Mouse (Mus musculus) cerebellum, adult 2 months (tissue): ENCODE results near the gene Rmnd5a.

Experiments used
- CTCF ChIP-seq: fragments of 200-500 bp; IDR thresholded peaks from 2 replicates; pipeline ENCODE4 v1.5.1; 2011; ENCODE audit warnings: low read depth, mild to moderate bottlenecking, control low read depth, low read length, moderate library complexity, borderline replicate concordance; ENCODE audit not compliant: insufficient read depth
- POLR2A ChIP-seq: fragments of 200-500 bp; IDR thresholded peaks from 2 replicates; pipeline ENCODE4 v1.6.1; 2011; ENCODE audit warnings: low read length, control low read depth, borderline replicate concordance; ENCODE audit not compliant: insufficient read depth

- TF ChIP-seq CTCF (no peak), POLR2A (no peak)
These were observed 39.7 kb upstream of the Rmnd5a start for GRCm38 (mm10) chr6:71480136-71480535.
